Mouse (Mus musculus) CD4-positive helper T cell, adult 2 months (primary cell): ENCODE data around the gene Blm.

ENCODE experiments used
- DNase-seq: peaks from one replicate; pipeline ENCODE4 v3.0.0-alpha.2; 2012; ENCODE audit warnings: low read depth, missing footprints, low spot score

Blm gene

DNA sequence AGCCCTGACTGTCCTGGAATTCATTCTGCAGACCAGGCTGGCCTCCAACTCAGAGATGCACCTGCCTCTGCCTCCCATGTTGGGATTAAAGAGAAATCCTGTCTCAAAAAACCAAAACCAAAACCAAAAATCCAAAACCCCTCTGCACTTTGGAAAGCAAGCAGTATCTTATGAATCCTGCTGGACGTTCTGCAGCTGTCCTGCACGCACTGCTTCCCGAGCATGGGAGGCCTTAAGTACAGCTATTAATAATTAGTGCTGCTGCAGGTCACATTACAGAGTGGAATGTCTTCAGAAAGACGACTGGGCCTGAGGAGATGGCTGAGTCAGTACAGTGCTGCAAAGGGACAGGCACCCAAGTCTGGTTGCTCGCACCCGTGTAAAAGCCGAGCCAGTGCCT, 73.0 kb downstream of the Blm start:
- no peak for DNase-seq

DNA sequence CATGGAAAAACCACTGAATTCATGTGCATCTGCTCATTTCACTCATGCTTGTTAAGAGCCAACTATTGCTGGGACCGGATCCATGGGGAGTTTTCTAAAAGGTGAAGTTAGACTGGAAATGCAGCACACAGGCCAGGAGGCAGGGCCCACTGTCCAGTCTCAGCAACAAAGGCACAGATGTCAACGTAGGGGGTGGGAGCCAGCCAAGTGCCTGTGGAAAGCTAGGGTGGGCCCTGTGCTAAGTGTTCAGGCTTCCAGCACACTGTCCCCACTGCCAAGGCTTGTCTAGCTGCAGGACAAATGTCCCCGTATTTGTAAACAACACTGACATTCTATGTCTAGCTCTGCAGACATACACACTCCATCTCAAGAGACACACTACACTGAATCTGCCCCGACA, 74.0 kb downstream of the Blm start:
- no peak for DNase-seq

DNA sequence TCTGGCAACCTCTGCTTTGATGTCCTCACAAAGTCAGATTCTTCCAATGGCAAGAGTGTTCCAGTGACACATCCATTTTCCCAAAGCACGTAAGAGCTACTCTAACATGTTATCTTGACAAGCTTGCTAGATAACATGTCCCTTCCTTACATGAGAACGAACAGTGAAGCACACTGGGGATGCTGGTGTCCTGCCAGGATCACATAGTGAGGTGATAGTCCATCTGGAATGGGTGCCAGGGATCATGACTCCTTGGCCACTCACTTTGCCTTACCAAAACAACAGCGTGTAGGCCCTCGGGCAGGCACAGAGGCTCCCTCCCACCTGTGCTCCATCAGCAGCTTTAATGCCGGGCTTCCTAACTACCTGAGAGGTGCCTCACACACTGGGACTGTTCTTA, 74.7 kb downstream of the Blm start:
- DNase-seq, result no peak

DNA sequence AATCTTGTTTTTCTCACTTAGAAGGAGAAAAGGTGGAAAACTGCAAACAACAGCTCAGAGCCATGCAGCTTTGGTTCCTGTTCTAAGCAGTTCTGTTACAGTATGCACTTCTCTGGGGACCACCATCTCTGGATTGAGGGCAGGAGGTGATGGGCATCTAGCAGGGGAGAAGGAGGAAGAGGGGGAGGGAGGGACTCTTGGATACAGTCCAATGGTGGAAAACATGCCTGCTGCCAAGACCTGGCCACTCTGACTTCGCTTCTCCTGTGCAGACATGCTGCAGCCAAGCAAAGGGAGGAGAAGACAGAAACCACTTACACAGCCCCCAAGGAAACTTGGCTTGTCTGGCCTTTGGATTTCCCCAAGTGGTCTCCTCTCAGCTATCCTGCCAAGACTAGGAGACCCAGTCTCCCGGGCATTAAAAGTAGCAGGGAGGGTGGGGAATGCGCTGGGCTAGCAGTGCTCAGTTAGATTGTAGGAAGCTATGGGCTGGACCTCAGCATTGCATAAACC, 77.0 kb downstream of the Blm start:
- no peak for DNase-seq

DNA sequence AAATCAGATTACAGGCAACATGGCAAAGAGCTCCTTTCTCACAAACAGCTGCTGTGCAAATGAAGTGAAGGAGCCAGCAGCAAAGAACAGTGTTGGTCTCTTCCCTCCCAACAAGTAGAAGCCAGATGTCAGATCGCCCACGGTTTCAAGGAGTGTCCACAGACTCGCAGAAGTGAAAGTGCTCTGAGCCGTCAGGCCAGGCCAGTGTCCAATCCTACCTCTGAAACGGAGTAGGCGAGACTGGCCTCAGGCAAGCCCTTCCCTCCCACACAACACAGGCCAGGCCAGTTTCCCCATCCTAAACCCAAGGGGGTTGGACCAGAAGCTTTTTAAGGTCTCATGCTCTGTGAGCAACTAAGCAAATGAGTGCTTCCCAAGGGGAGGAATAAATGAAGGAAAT, 77.7 kb downstream of the Blm start:
- no peak for DNase-seq

DNA sequence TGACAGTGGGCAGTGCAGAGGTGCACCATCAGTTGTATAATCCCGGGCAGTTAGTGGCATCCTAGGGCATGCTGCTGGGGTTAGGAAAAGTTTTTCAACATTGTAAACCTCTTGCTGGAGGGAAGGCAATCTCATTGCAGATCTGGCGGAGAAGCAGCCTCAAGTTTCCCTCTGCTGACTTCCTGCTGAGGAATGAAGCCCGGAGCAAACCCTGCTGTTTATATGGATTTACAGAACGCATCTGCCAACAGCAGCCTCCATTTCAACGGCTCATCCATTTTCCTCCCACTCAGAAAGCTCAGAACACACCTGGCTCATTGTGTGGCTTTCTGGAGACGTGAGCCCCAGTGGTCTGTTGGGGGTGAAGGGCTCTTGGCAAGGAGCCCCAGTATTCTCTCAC, 78.6 kb downstream of the Blm start:
- DNase-seq, result no peak

DNA sequence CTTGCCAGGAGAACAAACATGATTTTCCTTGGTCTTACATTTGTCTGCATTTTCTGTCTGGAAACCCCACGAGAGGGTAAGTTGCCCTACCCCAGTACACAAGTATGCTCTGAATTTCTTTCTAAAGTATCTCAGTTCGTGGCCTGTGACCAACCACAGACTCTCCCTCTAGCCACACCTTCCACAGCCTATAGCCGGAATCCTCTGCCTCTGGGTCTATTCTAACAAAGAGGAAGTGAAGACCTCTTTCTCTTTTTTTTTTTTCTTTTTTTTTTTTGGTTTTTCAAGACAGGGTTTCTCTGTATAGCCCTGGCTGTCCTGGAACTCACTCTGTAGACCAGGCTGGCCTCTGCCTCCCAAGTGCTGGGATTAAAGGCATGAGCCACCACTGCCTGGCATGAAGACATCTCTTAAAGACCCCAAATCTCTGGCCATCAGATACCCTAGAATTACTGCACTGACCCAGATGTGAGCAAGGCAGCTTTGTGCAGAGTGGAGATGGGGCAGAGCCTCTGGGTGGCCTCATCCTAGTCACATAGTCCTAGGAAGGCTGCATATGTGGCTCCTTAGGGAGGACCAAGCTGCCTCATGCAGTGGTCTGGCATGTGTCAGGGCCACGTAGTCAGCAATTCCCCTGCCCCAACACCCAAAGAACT, 79.3 kb downstream of the Blm start:
- no peak for DNase-seq

DNA sequence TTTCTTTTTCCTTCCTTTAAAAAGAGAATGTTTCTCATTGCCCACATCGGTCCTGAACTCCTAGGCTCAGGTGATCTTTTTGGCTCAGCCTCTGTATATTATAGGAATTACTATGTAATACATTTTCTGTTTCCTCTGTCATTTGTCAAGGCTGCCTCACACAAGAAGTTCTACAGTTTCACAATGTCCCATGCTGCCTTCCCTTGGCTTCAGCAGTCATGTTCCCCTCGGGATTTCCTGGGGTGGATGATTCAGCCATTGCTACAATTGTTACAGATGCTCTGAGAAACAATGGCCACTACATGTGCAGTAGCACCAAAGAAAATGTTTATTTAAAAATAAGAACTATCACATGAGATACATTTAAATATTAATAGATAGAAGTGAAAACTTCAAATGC, 80.1 kb downstream of the Blm start:
- no peak for DNase-seq

DNA sequence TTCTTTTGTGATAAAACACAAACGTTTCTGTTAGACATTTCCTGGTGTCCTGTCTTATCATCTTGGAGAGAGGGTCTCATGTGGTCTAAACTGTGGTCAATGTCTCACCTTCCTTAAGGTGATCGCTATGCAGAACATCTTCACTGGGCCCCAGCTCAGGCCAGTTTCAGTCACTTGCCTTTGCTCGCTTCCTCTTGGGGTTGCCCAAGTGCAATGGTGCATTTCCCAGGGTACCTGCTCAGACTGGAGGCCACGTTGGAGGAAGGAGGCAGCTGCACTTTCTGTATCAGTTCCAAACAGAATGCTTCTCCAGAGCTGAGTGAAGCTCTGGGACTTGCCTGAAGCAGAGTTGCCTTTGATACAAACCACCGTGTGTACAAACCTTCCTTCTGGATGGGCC, 80.9 kb downstream of the Blm start:
- DNase-seq, result no peak

DNA sequence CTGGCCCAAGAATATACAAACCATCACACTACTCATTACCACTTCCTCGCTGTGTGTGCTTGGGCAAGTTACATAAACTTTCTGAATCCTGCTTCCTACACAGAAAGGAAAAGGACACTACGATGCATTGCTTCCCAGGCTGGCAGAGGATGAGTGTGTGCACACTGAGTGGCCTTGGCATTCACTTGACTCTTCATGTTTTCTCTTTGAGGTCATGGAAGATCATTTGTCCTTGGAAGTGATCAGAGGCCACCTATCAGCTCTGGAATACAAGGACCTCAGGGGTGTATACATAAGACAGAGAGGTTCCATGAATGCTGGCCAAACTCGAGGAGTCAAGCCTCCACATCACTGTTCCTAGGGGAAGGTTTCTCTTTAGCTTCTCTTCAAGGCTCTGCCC, 81.8 kb downstream of the Blm start:
- DNase-seq, result no peak

DNA sequence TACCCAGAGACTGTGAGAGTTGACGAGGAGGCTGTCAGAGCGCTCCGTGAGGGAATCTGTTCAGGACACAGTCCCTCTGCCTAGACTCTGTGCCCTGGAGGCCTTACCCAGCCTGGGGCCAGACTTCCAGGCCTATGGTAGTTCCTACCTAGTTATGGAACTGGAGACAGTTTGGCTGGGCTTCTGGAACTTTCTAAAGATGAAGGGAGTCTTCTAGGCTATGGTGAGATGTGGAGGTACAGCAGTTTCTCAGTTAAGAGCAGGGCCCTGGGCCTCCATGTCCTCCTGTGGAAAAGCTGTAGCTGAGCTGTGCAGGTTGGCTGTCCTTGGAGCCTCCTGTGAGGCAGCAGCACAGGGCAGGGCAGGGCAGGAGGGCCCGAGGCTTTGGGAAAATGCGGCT, 82.7 kb downstream of the Blm start:
- no peak for DNase-seq

DNA sequence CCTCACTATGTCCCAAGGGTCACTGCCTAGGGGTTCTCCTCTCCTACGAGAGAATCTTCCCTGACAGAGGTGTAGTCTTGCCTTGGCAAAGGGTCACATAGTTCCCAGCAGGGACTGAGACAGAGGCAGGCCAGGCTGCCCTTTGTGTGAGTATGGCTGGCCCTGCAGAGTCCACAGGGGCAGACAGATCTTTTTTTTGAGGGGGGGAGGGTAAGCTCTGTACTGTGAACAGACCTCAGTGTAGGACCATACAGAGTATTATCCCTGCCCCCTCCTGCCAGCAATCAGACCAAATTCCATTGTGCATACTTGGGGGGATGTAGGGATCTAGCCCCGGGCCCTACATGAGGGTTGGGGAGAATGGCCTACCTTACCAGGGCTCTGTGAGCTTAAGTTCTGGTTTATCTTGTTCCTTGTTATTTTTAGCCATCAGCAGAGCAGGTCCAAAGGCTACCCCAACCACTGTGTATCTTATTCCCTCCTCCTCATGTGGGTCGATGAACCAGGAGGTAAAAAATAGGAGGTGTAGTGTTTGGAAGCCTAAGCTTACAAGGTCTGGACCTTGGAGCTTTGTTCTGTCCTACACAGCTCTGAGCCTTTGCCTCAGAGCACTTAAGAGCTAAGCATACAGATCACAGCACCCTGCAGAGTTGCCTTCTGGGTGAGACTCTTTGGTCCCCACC, 83.2 kb downstream of the Blm start:
- no peak for DNase-seq

DNA sequence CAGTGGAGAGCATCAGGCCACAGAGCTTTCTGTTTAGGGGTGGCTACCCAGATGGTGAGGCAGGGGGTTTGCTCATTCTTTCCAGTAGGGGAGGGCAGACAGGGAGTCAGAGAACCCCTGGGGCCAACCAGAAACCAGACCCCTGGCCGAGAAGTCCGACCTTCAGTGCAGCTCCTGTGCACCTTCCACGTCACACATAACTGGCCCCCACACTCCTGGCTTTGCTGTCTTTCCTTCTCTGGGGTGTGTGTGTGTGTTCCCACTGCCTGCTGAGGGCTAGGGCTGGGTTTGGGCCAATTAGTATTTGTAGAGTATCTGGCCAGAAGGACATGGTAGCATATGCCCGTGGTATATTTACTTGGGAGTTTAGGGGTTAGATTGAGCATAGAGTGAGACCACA, 84.6 kb downstream of the Blm start:
- no peak for DNase-seq

DNA sequence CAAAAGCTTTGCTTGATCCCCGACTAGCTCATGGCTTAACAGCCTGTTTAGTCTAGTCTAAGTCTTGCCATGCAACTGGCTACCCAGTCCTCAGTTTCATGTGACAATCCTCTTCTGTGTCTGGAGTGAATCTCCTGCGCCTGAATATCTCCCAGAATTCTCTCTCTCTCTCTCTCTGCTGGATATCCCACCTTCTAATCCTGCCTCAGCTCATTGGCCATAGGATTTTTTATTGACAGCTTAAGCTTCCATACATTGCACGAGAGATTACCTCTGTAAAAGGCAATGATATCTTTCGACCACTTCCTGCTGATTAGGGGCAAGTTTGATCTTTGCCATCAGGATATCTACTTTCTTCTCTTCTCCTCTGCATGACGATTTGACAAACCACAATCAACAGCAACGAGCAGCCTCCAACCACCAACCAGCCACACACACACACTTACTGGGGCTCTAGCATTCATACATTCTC, 85.3 kb downstream of the Blm start:
- peak; percentile 82 for DNase-seq

DNA sequence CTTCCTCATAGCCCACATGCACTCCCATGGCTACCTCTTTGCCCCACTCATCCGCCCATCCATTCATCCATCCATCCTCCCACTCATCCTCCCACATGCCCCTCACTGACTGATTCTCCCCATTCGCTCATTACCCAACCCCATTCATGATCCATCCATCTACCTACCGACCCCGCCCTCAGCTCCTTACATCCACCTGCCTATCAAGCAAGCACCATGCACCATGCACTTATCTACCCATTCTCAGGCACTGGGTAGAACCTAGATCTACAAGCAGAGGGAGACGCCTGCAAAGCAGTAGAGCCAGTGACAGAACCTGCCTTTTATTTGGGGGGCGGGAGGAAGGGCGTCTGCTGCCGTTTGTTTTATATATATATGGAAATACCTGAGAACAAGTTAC, 87.6 kb downstream of the Blm start:
- DNase-seq, result no peak

DNA sequence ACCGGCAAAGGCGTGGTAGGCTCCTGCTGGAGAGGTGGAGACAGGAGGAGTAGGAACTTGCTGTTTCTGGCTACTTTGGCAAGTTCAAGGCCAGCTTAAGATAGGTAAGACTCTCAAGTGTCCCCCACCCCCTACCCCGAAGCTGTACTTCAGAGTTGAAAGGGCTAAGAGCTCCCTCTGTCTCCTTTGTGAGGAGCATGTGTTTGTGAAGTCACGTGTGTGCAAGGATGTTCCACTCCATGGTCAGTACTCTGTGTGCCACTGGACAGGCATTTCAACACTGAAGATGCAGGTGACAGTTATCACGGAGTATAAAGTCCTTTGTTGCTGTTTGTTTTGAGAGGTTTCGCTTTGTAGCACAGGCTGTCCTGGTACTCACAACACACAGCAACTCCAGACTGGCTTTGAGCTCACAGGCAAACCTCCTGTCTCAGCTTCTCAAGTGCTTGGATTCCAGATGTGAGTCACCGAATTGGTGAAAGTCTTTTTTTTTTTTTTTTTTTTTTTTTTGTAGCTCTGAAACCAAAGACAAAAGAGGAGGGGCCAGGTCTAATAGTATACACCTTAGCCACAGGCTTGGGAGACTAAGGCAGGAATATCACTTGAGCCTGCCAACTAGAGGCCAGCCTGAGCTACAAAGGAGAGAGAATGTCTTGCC, 88.6 kb downstream of the Blm start:
- no peak for DNase-seq

DNA sequence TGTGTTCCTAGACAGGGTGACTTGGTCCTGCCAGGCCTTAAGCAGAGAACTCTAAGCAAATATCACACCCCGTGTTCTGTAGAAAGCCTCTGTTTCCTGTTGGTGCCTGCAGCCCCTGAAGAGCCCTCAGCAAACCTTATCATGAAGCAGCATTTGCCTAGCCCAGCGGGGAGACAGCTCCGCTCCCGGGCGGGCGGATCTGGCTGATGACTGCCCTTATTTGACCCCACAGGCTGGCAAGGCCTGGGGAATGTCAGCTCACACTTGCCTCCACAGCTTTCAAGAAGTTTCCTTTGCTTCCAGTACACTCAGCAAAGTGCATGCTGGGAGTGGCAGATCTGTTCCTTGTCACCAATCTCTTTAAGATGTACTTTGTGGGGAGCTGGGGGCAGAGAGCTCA, 89.4 kb downstream of the Blm start:
- DNase-seq, result peak; percentile 49

DNA sequence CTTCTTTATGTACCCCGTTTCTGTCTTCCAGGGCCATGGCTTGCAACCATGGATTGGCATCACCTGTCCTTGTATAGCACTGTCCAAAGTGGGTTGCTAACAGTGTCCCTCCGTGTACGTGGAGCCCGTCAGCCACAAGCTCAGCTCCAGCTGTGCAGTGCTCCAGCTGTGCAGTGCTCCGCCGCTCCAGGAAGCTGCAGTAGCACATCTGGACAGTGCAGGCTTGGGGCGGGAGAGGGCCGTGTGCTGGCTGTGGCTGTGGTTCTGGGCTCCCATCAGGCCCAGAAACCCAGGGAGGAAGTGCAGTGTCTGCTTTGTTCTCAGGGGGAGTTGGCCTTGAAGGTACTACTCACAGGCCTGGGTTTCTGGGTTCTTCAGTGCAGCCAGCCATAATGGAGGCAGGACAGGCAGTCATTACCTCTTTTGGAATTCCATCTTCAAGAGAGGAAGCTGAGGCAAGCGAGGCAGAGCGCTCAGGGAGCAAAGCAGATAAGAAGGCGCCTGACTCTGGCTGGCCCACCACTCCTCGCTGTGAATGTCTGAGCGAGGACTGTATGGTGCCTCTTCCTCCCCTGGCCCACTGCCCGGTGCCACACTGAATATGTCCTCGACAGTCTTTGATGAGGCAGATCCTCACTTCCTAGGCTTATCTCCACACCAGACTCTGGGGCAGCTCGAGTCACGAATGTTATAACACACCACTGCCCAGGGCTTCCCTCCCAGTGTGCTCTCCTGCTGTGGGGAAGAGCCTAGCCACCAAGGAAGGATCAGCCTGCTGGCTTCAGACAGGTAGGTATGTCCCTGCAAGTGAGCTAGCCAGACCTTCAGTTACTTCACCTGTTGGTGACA, 90.3 kb downstream of the Blm start:
- peak; percentile 27 for DNase-seq

DNA sequence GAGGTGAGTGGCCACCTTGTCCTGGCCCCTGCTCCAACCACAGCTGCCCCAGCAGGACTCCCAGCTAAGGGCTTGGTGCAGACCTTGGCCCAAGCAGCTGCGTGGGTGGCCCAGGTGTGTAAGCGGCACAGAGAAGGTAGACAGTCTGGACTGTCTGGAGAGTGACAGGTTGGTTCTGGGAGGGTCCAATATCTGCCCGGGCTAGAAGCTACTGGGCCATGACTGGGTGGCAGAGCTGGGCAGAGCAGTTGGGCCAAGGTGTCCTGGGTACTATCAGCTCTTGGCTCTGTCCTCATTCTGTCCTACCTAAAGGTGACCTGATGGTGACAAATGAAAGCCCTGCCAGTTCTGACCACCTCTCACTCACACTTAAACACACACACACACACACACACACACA, 91.8 kb downstream of the Blm start:
- no peak for DNase-seq

DNA sequence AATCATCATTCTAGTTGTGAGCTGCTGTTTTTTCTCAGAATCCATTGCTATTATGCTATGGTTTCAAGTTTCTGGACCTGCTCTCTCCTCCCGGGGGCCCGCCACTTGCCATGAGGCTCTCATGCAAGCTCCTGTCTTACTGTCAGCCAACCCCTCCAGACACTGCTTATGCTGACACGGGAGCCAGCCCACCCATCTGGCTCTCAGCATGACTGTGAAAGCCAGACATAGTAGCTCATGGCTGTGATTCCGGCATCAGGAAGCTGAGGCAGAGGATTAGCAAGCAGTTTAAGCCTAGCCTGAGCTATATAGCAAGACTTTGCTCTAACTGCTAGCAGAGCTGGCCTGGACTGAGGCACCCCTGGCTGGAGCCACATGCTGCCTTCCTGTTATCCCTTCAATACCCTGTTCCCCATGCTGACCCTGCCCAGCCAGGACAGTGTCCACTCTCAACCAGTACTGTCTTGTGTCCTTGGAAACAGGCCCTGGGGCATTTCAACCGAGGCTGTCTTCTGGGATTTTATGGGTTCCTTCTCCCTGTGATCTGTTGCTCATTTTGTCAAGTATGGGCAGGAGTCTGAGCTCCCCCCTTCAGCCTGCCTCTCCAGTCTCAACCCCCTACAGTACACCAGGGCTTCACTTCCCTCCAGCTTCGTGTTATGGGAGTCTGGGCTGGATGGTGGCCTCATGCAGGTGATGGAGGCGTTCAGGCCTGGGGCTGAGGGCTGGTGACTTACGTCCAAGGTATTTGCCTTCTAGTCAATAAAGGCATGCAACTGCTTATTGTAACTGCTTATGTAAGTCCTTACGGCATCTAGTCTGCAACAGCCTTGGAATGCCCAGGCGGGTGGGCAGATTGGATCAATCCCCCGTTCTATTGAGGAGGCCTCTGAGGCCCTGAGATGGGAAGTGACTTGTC, 92.7 kb downstream of the Blm start:
- no peak for DNase-seq

DNA sequence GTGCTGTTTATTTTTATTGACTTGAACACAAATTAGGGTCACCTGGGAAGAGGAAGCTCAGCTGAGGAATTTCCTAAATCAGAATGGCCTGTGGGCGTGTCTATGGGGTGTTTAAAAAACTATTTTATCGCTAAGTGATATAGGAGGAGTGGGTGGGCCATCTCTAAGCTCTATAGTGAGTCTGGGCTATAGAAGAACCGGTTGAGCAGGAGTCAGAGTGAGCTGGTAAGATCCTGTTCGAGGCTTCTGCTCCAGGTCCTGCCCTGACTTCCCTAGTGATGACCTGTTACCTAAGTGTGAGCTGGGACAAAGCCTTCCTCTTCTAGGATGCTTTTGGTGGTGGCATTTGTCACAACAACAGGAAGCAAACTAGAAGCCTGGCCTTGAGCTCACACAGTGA, 94.2 kb downstream of the Blm start:
- DNase-seq, result no peak
